Mouse (Mus musculus) spleen, postnatal 36 days (tissue): ENCODE measurements around the gene Msln.
"Not testable (repeated sequence)": the region's sequence is repeated elsewhere in the genome, so short reads cannot be mapped to it uniquely, and the experiment has no call there.

Experiments
- DNase-seq, 2 experiments: peaks; one replicate each; pipeline ENCODE4 v3.0.0; 2022; ENCODE audit warnings: low spot score in 2 of 2, mixed read lengths in 1 of 2

Msln gene

DNA sequence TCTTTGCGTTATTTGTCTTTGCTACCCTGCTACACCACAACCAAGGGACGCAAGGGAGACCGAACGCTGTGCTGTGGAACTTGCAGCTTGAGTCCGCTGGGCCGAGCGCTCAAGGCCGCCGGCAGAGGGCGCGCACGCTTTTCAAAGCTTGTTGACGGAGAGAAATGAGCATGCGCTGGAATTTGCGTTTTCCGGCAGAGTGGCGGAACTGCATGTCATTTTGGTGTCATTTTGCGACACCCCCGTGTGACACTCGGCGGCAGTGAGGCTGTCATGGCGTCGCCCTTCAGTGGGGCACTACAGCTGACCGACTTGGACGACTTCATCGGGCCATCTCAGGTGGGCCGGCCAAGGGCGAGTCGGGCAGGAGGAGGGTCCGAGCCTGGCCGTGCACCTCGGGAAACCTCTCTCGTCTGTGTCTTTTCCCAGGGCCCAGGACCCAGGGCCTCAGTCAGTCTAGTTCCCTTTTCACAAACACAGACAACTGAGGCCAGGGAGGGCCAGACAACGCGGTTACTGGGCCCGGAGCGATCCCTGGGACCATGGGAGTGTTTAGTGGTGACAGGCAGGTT is 19.5 kb upstream of the Msln start, which contains the start of gene Narfl:
Gene Narfl, plus strand, starts transcription at position 228 of the 572 bp plus-strand sequence.
- peak; percentile 92 to 95 for DNase-seq

DNA sequence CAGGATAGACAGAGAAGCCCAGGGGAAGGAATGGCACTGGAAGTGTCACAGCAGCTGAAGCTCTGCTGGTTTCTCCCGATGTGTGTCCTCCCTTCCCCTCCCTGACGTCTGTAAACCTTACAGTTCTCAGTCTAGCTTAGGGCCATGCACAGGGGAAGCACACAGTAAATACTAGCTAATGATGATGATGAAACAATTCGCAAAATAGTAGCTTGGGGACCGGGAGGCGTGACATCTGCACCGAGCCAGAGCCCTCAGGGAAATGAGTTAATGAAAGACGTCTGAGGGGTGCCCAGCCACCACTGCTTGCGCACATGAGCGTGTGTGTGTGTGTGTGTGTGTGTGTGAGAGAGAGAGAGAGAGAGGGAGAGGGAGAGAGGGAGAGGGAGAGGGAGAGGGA is 15.2 kb upstream of the Msln start:
- DNase-seq = no peak

DNA sequence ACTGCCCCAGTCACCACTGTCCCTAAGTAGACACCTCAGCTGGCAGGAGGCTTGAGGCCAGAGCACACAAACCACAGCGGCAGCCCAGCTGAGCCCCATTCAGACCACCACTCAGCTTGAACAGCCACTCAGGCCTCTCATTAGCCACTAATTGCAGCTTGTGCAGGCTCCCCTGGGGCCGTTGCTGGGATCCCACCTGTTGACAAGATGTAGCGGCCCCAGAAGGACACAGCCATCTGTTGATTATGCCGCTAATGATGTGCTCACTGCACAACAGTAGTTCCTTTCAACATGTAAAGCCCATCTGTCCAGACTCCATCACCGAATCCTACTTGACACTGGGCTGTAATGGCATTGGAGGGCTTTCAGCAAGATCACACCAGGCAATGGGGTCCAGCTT is 11.7 kb upstream of the Msln start:
- no peak for DNase-seq

DNA sequence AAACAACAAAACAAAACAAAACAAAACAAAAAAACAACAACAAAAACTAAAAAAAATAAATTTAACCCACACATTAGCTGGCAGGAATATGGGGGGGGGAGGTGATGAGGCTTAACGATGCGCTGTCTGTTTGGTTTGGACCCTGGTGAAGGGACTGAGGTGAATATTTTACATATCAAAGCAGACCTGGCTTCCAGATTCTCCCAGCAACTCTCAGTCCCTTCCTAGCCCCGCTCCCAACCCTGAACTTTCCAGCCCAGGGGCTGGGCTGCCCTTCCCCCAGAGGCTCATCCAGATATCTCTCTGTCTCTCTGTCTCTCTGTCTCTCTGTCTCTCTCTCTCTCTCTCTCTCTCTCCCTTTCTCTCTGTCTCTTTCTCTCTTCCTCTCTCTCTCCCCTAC is 8.4 kb upstream of the Msln start:
- no peak for DNase-seq

DNA sequence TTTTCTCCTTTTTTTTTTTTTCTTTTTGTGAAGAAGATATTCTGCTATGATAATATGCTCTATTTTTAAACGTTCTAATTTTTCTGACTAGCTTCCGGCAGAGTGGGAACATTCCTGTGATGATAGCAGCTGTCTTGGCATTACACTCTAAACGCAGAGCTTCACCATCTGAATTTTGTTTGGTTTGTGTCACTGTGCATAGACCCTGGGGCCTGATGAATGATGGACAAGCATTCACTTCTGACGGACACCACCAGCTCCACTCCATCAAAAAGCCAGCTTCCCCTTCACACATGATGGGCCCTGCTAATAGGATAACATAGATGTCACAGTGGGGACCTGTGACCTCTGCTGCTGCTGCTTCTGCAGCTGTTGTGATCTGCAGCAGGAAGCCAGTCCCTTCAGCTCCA is 7.4 kb upstream of the Msln start:
- DNase-seq = no peak

DNA sequence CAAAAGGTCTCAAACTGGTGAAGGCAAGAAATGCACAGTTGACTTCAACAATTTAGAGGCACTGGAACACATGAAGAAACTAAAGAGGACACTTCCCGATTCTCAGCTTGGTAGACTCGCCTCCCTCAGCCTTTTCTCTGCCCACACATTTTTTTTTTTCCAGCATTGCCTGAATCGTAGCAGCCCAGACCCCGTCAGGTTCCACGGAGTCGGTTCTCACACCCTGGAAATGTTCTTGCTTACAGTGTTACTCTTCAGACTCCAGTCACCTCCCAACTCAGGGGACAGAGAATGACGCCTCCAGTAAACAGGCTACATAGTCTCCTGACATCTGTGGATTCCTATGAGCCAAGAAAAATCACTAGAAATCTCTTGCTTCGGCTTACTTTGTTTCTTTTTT is 6.0 kb upstream of the Msln start:
- DNase-seq = no peak

DNA sequence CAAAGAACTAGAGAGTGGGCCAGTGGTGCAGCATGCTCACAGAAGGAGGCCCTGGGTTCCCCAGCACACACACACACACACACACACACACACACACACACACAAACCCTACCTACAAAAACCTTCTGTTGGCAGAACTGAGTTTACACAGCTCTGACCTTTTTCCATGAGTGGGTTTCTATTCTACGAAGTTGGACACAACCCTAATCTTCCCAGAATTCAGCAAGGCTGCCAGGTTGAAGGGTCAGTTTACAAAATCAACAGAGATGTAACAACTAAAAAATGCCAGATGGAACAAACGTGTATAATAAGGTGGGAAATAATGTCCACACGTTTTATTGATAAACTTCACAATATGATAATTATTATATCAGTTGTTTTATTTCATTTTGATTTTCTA is 3.5 kb upstream of the Msln start:
- DNase-seq = no peak

DNA sequence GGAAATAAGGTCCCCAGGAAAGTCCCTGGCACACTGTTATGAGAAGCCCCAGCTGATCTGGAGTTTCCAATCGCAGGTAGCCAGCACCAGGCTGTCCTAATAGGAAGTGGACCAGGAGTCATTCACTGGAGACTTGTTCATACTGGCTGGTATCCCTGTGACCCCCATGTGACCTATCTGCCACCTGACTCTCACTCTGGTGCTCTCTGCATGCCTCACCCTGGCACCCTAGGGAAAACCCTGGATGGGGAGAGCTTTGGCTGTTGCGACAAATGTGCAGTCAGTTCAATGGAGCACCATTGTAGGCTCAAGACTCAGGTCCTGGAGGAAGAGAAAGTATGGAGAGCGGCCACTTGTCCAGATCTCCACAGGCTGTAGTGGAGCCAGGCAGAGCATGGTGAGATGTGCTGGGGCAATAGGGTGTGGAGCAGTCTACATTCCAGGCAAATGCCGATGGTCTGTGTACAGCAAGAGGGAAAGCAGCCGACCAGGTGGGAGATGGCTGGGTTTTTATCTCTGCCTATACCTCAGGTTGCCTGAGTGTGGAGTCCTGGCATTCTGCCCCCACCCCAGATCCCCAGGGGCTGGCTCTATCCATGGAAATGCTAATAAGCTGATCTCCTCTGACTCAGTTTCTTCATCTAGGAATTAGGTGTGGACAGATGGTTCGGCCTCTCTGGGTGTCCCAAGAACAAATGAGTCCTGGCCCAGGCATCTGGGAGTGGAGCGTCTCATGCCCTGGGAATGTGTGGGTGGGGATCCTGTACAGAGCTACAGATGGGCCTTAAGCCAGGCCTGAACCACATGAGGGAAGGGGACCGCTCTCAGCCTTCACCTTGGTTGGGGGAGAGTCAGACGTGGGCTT is 2.4 kb upstream of the Msln start:
- DNase-seq = no peak

DNA sequence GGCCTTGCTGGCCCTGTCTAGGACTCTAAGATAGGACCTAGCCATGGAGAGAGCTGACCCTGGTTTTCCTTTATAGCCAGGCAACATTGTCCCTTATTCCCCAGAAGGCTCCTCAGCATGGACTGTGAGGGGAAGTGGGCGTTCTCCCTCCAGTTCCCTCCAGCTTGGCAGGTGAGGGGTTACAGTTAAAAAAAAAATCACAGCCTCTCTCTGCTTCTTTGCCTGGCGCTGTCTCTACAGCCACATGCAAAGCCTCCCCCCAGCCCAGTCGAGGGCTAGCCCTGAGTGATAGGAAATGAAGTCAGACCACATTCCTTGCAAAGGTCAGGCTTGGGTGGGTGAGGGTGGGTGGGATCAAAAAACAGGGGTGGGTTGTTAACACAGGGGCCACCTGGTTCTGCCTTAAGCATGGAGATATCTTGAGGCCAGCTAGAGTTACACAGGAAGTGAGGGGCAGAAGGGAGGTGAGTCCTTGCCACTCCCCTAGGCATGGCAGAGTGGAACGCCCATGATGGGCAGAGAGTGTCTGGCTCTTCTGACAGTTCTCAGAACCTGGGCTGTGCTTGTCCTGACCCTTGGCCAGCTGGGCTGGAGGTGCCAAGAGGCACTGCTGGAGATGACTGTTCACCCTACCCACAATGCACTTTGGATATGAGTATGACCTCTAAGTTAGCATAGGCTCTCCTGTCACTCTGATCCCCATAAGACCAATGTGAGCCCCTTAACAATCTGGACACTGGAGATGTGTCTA is 1.6 kb upstream of the Msln start:
- no peak for DNase-seq

DNA sequence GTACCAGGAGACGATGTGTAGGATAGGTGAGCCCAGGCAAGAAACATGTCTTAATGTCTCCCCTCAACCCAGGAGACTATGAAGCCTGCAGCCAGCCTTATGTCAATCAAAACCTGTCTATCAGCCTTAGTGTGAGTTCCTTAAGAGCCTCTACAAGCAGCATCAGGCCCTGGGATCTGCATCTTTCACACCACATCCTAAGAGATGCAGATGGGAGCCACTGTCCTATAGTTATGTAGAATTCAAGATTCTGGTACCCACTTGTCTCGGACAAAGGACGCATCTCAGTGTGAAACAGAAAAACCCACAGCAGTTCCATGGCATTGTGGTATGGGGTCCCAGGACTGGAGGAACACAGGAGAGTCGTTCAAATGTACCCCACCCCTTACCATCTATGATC is 908 bp upstream of the Msln start:
- DNase-seq = no peak

DNA sequence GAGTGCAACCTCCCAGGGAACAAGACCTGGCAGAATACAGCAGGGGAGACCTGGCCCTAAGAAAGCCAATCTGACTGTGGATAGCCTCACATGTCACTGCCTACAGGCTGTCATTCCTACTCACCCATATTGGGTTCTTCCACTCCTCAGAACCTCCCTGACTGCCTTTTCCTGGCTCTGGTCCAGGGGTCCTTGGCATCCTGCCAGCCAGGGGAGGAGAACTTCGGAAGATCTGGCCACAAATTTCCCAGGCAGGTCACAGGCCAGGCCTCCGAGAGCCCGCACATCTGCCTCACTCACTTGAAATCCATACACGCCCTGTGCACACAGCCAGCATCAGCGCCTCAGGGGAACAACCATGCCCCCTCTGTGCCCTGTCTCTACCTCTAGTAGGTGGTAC is 2.7 kb downstream of the Msln start:
- no peak for DNase-seq

DNA sequence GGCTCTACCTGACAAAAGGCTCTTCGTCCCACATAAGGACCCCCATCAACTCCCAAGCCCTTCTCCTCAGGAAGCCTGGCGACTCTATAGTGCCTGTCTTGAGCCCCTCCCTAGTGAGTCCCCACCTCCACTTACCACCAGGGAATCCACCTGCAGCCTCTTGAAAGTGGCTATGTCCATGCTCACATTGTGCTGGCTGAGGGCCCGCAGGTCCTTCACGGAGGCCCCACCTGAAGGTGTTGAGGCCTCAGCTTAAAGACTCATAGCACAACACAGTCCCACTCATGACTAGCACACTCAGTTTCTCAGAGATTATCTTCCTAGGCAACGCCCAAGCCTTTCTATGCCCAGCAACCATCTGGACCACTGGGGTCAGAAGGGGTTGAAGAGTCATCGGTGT is 4.9 kb downstream of the Msln start:
- DNase-seq = no peak

DNA sequence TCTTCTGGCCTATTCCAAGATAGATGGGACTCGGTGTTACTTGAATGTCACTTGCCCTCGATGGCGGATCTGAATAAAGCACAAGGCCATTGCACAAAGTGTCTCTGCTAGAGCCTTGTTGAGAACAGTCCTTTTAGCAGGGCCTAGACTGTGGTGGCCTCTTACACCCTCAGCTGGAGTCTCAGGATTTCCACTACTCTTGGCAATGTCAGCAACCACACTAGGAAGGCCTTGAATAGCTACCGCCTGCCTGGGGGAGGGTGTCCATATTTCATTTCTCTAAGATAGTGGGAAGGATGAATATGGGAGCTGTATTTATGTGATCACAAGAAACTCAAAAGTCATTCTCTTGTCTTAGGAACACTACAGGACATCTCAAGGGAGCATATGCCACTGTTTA is 5.9 kb downstream of the Msln start:
- no peak for DNase-seq

DNA sequence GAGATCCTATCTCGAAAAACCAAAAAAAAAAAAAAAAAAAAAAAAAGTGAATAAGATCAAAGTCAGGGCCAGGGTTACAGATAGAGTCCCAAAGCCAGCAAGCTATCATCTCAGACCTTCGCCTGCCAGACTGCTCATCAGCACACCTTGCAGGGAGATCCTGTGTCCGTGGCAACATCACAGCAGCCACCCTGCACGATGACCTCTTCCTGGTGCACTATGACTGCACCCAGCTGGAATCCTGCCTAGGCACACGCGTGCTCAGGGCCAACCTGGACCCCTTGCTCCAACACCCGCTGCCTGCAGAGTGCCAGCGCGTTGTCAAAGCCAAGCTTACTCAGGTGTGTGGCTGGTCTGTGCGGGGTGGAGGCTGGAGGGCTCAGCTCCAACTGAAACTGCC is 9.9 kb downstream of the Msln start:
- no peak for DNase-seq

DNA sequence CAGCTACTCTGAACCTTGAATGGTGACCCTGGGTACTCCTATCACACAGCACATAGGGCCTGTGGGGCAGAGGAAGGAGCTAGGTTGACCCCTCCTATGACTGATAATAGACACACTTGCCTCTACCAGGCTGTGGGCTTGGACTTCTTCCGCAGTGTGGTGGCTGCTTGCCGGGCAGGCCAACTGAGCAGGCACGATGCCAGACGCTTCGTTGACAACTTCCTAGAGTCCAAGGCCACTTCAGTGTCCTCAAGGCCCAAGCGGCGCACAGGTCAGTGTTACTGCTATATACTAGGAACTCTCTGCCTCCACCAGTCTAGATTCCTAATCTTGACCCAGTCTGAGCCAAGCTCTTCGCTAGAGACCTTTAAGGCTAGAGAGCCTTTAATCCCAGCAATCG is 10.3 kb downstream of the Msln start:
- DNase-seq = no peak

DNA sequence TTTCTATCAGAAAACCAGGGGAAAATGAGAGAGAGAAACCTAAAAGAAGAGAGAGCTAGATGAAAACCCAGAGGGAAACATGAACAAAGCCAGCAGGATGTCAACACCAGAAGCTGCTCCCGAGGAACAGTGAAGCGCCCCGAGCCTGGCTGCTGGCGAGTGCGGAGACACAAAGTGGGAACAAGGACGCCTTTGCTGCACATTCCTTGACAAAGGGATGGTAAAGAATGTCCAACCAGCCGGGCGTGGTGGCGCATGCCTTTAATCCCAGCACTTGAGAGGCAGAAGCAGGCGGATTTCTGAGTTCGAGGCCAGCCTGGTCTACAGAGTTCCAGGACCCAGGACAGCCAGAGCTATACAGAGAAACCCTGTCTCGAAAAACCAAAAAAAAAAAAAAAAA is 12.7 kb downstream of the Msln start:
- not testable (repeated sequence) for DNase-seq

DNA sequence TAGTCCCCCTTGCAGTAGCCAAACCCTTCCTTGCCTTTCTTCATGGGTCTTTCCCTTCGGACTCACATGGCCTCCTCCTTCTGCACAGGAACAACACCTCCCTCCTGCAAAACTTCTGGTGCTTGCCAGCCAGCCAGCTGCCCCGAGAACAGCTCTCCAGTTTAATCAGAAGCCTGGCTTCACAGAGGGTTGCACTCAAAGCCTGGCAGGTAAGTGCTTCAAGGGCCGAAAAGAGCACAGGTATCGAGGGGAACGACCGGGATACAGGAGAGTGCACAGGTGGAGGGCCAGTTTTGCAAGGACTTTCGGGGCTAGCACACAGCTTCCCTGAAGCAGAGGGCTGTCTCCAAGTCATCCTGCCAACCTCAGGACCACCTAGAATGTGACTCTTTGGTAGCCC is 15.3 kb downstream of the Msln start:
- no peak for DNase-seq

DNA sequence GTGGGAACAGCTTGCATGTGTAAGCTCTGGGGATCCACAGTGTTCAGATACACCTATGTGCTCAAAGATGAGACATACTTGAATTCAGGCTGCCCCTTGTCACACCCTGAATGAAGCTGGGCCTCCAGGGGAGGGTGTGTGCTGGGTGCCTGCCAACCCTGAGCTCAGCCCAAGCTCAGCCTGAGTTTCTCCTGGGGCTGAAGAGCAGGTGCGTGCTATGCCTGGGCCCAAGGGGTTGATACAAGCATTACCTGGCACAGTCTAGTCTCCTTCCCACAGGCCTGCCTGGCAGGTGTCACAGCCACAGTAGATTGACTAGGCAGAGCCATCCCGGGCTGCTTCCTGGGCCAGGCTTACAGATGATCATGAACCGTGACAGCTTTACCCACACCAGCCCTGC is 18.4 kb downstream of the Msln start, which contains the start of gene Mslnl:
Gene Mslnl, plus strand, starts transcription at position 298 of the 400 bp plus-strand sequence.
- no peak for DNase-seq

DNA sequence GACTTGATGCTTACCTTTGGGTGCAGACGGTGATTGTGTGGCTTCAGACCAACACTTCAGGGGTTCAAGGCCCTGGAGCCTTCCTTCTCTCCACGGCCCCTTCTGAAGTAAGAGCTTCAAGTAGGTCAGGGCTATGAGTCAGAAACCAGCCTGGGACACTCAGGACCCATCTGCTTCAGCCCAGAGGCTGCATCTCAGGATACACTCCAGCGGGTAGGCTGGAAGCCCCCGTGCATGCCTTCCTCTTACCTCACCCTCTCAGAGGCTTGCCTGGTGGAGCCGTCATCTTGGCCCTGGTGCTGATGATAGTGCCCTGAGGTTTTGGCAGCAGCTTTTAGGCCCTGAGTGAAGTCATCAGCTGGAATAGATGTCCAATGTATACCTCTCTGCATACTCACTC is 18.9 kb downstream of the Msln start:
- DNase-seq = no peak

DNA sequence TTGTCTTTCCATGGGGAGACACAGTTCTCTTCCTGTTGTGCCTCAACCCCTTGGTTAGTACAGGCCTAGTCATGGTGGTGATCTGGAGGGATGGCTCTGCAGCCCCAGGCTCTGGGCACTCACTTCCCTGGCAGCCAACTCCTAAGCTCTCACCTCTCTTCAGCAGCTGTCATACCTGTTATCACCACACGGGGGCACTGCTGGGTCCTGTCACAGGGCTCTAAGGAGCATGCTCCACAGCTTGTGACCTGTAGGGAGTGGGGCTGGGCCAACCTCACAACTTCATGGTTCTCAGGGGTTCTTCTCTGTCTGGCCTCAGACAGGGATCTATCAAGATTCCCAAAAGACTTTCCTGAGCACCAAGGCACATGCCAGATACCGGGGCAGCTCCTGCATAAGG is 22.1 kb downstream of the Msln start:
- peak; percentile 61 to 65 for DNase-seq

DNA sequence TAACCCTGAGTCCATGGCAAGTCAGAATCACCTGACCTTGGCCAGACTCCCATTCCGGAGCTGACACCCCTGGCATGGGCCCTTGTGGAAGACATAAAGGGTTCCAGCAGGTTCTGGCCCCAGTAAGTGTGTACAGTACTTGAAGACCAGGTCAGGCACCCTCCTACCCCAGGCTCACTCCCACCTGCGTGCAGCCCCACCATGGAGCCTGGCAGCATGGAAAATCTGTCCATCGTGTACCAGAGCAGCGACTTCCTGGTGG is 26.2 kb downstream of the Msln start:
- DNase-seq = peak in 1 of 2 experiments; percentile 10

DNA sequence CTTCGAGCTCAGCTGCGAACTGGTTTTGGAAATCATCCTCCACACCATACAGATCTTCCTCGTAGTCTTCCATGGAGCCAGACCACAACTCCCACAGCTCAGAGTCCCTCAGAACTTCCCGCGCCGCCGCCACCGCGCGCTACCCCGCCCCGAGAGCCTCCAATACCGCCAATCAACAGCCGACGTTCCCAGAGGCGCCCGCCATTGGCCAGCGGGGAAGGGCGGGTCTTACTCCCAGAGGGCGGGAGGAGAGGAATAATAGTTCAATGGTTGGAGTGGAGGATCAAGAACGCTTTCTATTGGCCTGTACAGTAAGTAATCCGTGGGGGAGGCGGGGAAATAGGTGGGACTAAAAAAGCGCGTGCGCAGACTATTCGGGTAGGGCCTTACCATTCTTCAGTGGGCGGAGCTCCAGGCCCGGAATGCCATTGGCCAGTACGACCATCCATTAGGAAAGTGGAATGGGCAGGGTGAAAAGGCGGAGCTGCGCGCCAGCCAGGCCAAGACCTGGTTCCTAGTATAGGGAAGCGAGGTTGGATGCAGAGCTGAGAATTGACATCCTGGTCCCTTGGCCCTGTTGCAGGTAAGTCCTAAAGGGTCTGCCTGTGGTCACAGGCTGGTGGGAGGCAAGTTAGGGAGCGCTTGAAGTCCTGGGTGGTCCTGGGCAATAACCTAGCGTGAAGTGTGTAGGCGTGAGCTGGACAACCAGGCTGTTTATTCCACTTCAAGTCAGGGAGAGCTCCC is 26.7 kb downstream of the Msln start, which contains the start of the genes Chtf18 and Rpusd1:
Gene Chtf18, minus strand, starts transcription at position 155 of the 744 bp plus-strand sequence.
Gene Rpusd1, plus strand, starts transcription at position 406 of the 744 bp plus-strand sequence.
- peak; percentile 99 to 100 for DNase-seq
